Mouse (Mus musculus) thymus, adult 18-20 months (tissue): ENCODE measurements around the gene Sik1.

ENCODE experiments used
- DNase-seq, 2 experiments: peaks; one replicate each; pipeline ENCODE4 v3.0.0; 2022; ENCODE audit warnings: mixed read lengths in 2 of 2

The Sik1 gene

DNA sequence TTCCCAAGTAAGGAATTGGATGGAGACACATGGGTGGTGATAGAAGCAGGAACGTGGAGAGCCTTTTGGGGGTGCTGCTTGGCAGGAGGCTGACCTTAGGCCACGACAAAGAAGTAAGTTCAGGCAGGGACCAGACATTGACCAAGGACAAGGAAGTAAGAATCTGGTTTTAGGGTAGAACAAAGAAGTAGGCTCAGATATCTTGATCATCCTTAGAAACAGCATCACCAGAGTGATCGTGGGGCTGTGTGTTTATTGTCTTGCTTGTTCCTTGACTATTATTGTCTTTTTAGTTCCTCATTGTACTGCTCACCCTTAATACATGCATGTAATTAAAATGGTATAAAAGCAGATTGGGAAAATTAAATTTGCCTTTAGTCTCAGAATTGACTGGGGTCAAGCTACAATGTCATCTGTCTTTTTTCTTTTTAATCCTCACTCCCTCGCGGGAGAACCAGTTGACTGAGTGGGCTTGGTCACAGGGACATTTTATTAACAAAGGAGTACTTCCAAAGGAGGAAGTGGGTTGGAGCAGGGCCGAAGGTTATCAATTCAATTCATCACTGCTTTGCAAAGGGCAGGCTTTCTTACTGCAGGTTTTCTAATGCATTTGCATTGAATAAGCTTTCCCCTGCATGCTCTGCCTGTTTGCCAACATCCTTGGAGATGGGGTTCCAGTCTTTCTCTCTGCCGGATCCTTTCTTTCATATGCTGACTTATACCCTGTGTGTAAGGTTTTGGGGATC is 53.2 kb downstream of the Sik1 start:
- no peak for DNase-seq

DNA sequence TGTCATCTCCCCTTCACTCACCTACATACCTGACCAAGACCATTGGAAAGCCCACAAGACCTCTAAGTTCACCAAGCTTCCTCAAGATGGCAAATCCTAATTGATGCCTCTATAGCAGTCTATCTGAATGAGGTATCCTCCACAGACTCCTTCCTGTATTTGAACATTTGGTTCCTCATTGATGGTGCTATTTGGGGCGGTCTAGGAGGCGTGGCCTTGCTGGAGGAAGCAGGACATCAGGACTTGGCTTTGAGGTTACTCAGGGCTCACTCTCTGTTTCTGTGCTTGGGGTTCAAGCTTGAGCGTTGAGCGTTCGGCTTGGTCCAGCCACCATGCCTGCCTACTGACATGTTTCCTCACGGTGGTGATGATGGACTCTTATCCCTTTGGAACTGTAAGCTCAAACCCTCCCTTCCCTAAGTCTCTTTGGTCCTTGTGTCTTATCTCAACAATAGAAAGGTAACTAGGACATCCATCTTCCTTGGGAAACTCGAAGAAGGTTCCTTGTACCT is 54.7 kb downstream of the Sik1 start:
- no peak for DNase-seq

DNA sequence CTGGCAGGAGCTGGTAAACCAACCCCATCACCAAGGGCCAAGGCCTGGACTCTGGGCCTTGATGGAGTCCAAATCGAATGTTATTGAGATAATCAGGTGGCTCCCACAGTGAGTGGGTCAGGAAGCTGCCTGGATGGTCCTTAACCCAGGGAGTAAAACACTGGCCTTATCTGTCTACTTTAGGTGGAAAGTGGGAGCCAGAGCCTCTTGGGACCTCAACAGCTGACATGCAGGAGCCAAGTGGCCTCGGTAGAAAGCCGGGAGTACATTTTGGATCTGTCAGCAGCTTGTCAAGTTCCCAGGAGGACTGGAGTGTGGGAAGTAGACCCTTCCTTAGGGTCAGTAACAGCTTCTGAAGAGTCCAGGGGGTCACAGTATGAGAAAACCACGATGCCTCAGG is 59.7 kb downstream of the Sik1 start:
- DNase-seq, result no peak
